Mouse (Mus musculus) cortical plate, adult 2 months (tissue): ENCODE results near the gene Lypd1.

Experiments
- CTCF ChIP-seq: fragments of 200-500 bp; IDR thresholded peaks from 2 replicates; pipeline ENCODE4 v1.5.1; 2011; ENCODE audit warnings: mild to moderate bottlenecking, control low read depth, low read length; ENCODE audit not compliant: insufficient read depth; ENCODE audit errors: extremely low read depth
- POLR2A ChIP-seq: fragments of 200-500 bp; IDR thresholded peaks from 2 replicates; pipeline ENCODE4 v1.6.1; 2011; ENCODE audit warnings: mild to moderate bottlenecking, low read length, control low read depth; ENCODE audit not compliant: insufficient read depth; ENCODE audit errors: extremely low read depth

- TF ChIP-seq CTCF (no peak), POLR2A (no peak)
These were observed 54.3 kb downstream of the Lypd1 start for GRCm38 (mm10) chr1:125858631-125859030.
